Mouse (Mus musculus): Measurements from ENCODE around the gene Pebp1. TPM values are rescaled to one million over a fixed set of nuclear protein-coding genes. Genes with fewer than 3 reads are reported as not detected.
A peak's percentile ranks its signal among the peaks of the same experiment; 100 is the strongest.

The Pebp1 gene
- polyA plus RNA-seq, 1 experiment from 2014 or later: 934 TPM

GRCm38 (mm10) chr5:117292547-117292946, 5.1 kb upstream of the Pebp1 start:
- ATAC-seq (ENCODE audit: insufficient read depth, low FRiP score, low TSS enrichment) (no peak), DNase-seq (ENCODE audit: low spot score) (no peak)
- Histone ChIP-seq H3K36me3 (ENCODE audit: control insufficient read depth, insufficient read depth, low read length) (no peaks in the 10 kb centered on the region), H3K4me1 (ENCODE audit: control insufficient read depth, insufficient read depth, low read length) (peaks cover 4% of the 10 kb centered on the region; the same call in 1 of the 2 replicates), H3K9ac (ENCODE audit: low read length) (no peak overlapping the region), H3K9me3 (ENCODE audit: control insufficient read depth, low read length) (no peaks in the 10 kb centered on the region), H3K27ac (ENCODE audit: low read depth, low read length) (no peak overlapping the region), H3K27me3 (ENCODE audit: control insufficient read depth, insufficient read depth, low read length) (no peaks in the 10 kb centered on the region), H3K4me3 (ENCODE audit: low read depth, low read length) (no peak overlapping the region), H3K4me2 (ENCODE audit: low read depth) (no peak overlapping the region)
- 83% methylated on average over 6 of the region's 6 CpGs for WGBS

- WGBS: 87% methylated on average over 3 of the region's 3 CpGs
- H3K27me3 ChIP-seq (ENCODE audit: control insufficient read depth, insufficient read depth, low read length): no peaks in the 10 kb centered on the region
- no peak overlapping the region for H3K4me2 ChIP-seq (ENCODE audit: low read depth)
- no peak overlapping the region for H3K27ac ChIP-seq (ENCODE audit: low read depth, low read length)
- H3K4me1 ChIP-seq (ENCODE audit: control insufficient read depth, insufficient read depth, low read length): peaks cover 7% of the 10 kb centered on the region
- DNase-seq (ENCODE audit: low spot score): no peak
- no peaks in the 10 kb centered on the region for H3K36me3 ChIP-seq (ENCODE audit: control insufficient read depth, insufficient read depth, low read length)
- no peak overlapping the region for H3K9ac ChIP-seq (ENCODE audit: low read length)
- ATAC-seq (ENCODE audit: insufficient read depth, low FRiP score, low TSS enrichment): no peak
- no peak overlapping the region for H3K4me3 ChIP-seq (ENCODE audit: low read depth, low read length)
- no peaks in the 10 kb centered on the region for H3K9me3 ChIP-seq (ENCODE audit: control insufficient read depth, low read length)
These were observed 3.9 kb upstream of the Pebp1 start for GRCm38 (mm10) chr5:117291312-117291711.

- Histone ChIP-seq H3K9ac (ENCODE audit: low read length) (no peak overlapping the region), H3K27me3 (ENCODE audit: control insufficient read depth, insufficient read depth, low read length) (no peaks in the 10 kb centered on the region), H3K9me3 (ENCODE audit: control insufficient read depth, low read length) (no peaks in the 10 kb centered on the region), H3K27ac (ENCODE audit: low read depth, low read length) (no peak overlapping the region), H3K4me3 (ENCODE audit: low read depth, low read length) (no peak overlapping the region), H3K36me3 (ENCODE audit: control insufficient read depth, insufficient read depth, low read length) (no peaks in the 10 kb centered on the region; the same call in 1 of the 2 replicates), H3K4me2 (ENCODE audit: low read depth) (no peak overlapping the region), H3K4me1 (ENCODE audit: control insufficient read depth, insufficient read depth, low read length) (peaks cover 14% of the 10 kb centered on the region)
- whole genome bisulfite sequencing: 93% methylated on average over 2 of the region's 2 CpGs
- DNase-seq (ENCODE audit: low spot score) (no peak), ATAC-seq (ENCODE audit: insufficient read depth, low FRiP score, low TSS enrichment) (no peak)
These were observed 2.7 kb upstream of the Pebp1 start for GRCm38 (mm10) chr5:117290081-117290480.

GRCm38 (mm10) chr5:117289646-117290045, 2.2 kb upstream of the Pebp1 start:
- ATAC-seq (ENCODE audit: insufficient read depth, low FRiP score, low TSS enrichment): no peak
- Histone ChIP-seq H3K27me3 (ENCODE audit: control insufficient read depth, insufficient read depth, low read length) (no peaks in the 10 kb centered on the region), H3K9me3 (ENCODE audit: control insufficient read depth, low read length) (no peaks in the 10 kb centered on the region), H3K4me3 (ENCODE audit: low read depth, low read length) (no peak overlapping the region), H3K36me3 (ENCODE audit: control insufficient read depth, insufficient read depth, low read length) (no peaks in the 10 kb centered on the region; the same call in 1 of the 2 replicates), H3K27ac (ENCODE audit: low read depth, low read length) (no peak overlapping the region), H3K9ac (ENCODE audit: low read length) (no peak overlapping the region), H3K4me2 (ENCODE audit: low read depth) (no peak overlapping the region), H3K4me1 (ENCODE audit: control insufficient read depth, insufficient read depth, low read length) (peaks cover 14% of the 10 kb centered on the region)
- DNase-seq (ENCODE audit: low spot score): no peak

- Histone ChIP-seq H3K4me3 (ENCODE audit: low read depth, low read length) (peak overlapping the region; percentile 86), H3K9me3 (ENCODE audit: control insufficient read depth, low read length) (no peaks in the 10 kb centered on the region), H3K27me3 (ENCODE audit: control insufficient read depth, insufficient read depth, low read length) (no peaks in the 10 kb centered on the region), H3K27ac (ENCODE audit: low read depth, low read length) (no peak overlapping the region), H3K4me2 (ENCODE audit: low read depth) (peak overlapping the region; percentile 55), H3K9ac (ENCODE audit: low read length) (peak overlapping the region; percentile 70), H3K4me1 (ENCODE audit: control insufficient read depth, insufficient read depth, low read length) (peaks cover 14% of the 10 kb centered on the region), H3K36me3 (ENCODE audit: control insufficient read depth, insufficient read depth, low read length) (peaks cover 6% of the 10 kb centered on the region; the same call in 1 of the 2 replicates)
- no peak for ATAC-seq (ENCODE audit: insufficient read depth, low FRiP score, low TSS enrichment)
- WGBS: 52% methylated on average over 3 of the region's 3 CpGs
- DNase-seq (ENCODE audit: low spot score): no peak
These were observed 1.1 kb downstream of the Pebp1 start for GRCm38 (mm10) chr5:117286286-117286685.

GRCm38 (mm10) chr5:117285266-117285665, 2.2 kb downstream of the Pebp1 start:
- H3K4me3 ChIP-seq (ENCODE audit: low read depth, low read length): no peak overlapping the region
- H3K27me3 ChIP-seq (ENCODE audit: control insufficient read depth, insufficient read depth, low read length): no peaks in the 10 kb centered on the region
- WGBS: 88% methylated on average over 4 of the region's 4 CpGs
- DNase-seq (ENCODE audit: low spot score) (no peak), ATAC-seq (ENCODE audit: insufficient read depth, low FRiP score, low TSS enrichment) (no peak)
- H3K9ac ChIP-seq (ENCODE audit: low read length): no peak overlapping the region
- H3K4me1 ChIP-seq (ENCODE audit: control insufficient read depth, insufficient read depth, low read length): peaks cover 14% of the 10 kb centered on the region
- H3K36me3 ChIP-seq (ENCODE audit: control insufficient read depth, insufficient read depth, low read length): peaks cover 6% of the 10 kb centered on the region; the same call in 1 of the 2 replicates
- no peaks in the 10 kb centered on the region for H3K9me3 ChIP-seq (ENCODE audit: control insufficient read depth, low read length)
- no peak overlapping the region for H3K27ac ChIP-seq (ENCODE audit: low read depth, low read length)
- H3K4me2 ChIP-seq (ENCODE audit: low read depth): no peak overlapping the region

GRCm38 (mm10) chr5:117284682-117285081, 2.7 kb downstream of the Pebp1 start:
- H3K27me3 ChIP-seq (ENCODE audit: control insufficient read depth, insufficient read depth, low read length): no peaks in the 10 kb centered on the region
- H3K36me3 ChIP-seq (ENCODE audit: control insufficient read depth, insufficient read depth, low read length): peaks cover 6% of the 10 kb centered on the region; the same call in 1 of the 2 replicates
- DNase-seq (ENCODE audit: low spot score) (no peak), ATAC-seq (ENCODE audit: insufficient read depth, low FRiP score, low TSS enrichment) (no peak)
- no peak overlapping the region for H3K4me2 ChIP-seq (ENCODE audit: low read depth)
- WGBS: 84% methylated on average over 7 of the region's 7 CpGs
- peaks cover 14% of the 10 kb centered on the region for H3K4me1 ChIP-seq (ENCODE audit: control insufficient read depth, insufficient read depth, low read length)
- no peak overlapping the region for H3K27ac ChIP-seq (ENCODE audit: low read depth, low read length)
- no peaks in the 10 kb centered on the region for H3K9me3 ChIP-seq (ENCODE audit: control insufficient read depth, low read length)
- no peak overlapping the region for H3K9ac ChIP-seq (ENCODE audit: low read length)
- H3K4me3 ChIP-seq (ENCODE audit: low read depth, low read length): no peak overlapping the region

- Histone ChIP-seq H3K27me3 (ENCODE audit: control insufficient read depth, insufficient read depth, low read length) (no peaks in the 10 kb centered on the region), H3K9me3 (ENCODE audit: control insufficient read depth, low read length) (no peaks in the 10 kb centered on the region), H3K4me3 (ENCODE audit: low read depth, low read length) (no peak overlapping the region), H3K4me1 (ENCODE audit: control insufficient read depth, insufficient read depth, low read length) (peaks cover 14% of the 10 kb centered on the region), H3K9ac (ENCODE audit: low read length) (no peak overlapping the region), H3K4me2 (ENCODE audit: low read depth) (no peak overlapping the region), H3K27ac (ENCODE audit: low read depth, low read length) (no peak overlapping the region), H3K36me3 (ENCODE audit: control insufficient read depth, insufficient read depth, low read length) (peaks cover 6% of the 10 kb centered on the region; the same call in 1 of the 2 replicates)
- 81% methylated on average over 9 of the region's 9 CpGs for WGBS
- no peak for ATAC-seq (ENCODE audit: insufficient read depth, low FRiP score, low TSS enrichment)
- no peak for DNase-seq (ENCODE audit: low spot score)
These were observed 3.4 kb downstream of the Pebp1 start for GRCm38 (mm10) chr5:117284029-117284428.

- DNase-seq (ENCODE audit: low spot score) (no peak), ATAC-seq (ENCODE audit: insufficient read depth, low FRiP score, low TSS enrichment) (no peak)
- Histone ChIP-seq H3K9ac (ENCODE audit: low read length) (no peak overlapping the region), H3K36me3 (ENCODE audit: control insufficient read depth, insufficient read depth, low read length) (peaks cover 6% of the 10 kb centered on the region; the same call in 1 of the 2 replicates), H3K9me3 (ENCODE audit: control insufficient read depth, low read length) (no peaks in the 10 kb centered on the region), H3K27me3 (ENCODE audit: control insufficient read depth, insufficient read depth, low read length) (no peaks in the 10 kb centered on the region), H3K27ac (ENCODE audit: low read depth, low read length) (no peak overlapping the region), H3K4me3 (ENCODE audit: low read depth, low read length) (no peak overlapping the region), H3K4me1 (ENCODE audit: control insufficient read depth, insufficient read depth, low read length) (peaks cover 10% of the 10 kb centered on the region), H3K4me2 (ENCODE audit: low read depth) (no peak overlapping the region)
- 89% methylated on average over 8 of the region's 8 CpGs for WGBS
These were observed 5.1 kb downstream of the Pebp1 start for GRCm38 (mm10) chr5:117282360-117282759.

Data from neural tube, embryonic 11.5 days (tissue).